Mouse (Mus musculus) MN1 (cell line): Measurements from ENCODE around the gene Bag6.

Experiments
- DNase-seq: peaks from one replicate; pipeline ENCODE4 v3.0.0-alpha.2; 2016; ENCODE audit warnings: low spot score

The Bag6 gene

GRCm38 (mm10) chr17:35134801-35135590, at the start of gene Bag6:
Gene Bag6, plus strand, starts transcription at chr17:35135178.
- DNase-seq: peak; percentile 96

DNA sequence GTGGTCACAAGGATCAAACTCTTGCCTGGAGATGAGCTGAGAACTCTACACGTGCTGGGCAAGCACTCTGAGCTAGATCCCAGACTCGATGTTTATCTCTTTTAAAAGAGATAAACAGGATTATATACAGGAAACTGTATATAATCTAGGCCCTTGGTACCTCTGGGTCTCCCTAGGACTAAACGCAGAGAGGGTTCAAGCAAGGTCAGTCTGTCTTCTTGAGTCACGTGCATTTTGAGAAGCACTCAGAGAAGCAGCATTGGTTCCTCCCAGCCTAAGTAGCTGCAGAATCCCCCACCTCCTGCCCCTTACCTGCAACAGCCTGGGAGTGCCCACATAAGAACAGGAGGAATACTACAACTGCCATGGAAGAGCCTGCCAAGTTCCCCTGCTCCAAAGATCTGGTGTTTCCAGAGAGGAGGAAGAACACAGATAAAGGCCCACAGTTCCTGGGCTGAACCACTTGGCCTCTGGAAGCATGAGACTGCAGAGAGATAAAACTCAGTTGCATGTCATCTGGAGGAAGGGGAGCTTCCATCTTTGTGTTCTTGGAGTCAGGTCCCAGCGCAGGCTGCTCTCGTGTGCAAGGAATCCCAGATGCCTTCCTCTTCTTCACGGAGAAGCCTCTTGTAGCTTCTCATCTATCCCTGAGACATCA, 49.6 kb upstream of the Bag6 start, which contains the start of gene Ly6g6f:
Gene Ly6g6f (minus strand): TSS at position 403 of the 658 bp plus-strand sequence.
- no peak for DNase-seq

GRCm38 (mm10) chr17:35088151-35088550, 46.8 kb upstream of the Bag6 start:
- DNase-seq: no peak

DNA sequence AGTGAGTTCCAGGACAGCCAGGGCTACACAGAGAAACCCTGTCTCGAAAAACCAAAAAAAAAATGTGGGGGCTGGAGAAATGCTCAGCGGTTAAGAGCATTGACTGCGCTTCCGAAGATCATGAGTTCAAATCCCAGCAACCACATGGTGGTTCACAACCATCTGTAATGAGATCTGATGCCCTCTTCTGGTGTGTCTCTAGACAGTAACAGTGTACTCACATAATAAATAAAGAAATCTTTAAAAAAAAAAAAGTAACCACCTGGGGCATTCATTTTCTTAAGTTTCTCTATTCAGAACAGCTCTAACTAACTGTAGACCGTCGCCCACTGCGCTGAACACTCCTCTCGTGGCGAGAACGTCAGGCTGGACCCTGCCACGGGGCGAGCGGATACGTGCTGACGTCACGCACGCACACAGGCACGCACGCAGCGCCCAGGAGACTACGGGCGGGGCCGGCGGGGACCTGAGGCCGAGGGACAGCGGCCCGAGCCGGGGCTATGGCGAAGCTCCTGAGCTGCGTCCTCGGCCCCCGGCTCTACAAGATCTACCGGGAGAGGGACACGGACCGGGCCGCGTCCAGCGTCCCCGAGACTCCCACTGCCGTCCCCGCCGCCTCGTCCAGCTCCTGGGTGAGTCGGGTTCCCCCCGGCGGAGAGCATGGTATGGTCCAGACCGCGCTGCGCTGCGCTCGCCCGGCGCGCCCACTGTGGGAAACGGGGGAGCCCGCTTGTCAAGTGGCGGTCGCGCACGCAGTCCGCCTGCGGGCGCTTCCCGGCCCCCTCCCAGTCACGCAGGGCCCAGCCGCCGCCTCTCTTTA, 45.9 kb upstream of the Bag6 start, which contains the start of gene Abhd16a:
Gene Abhd16a (plus strand): TSS at position 439 of the 820 bp plus-strand sequence.
- DNase-seq: peak; percentile 97

GRCm38 (mm10) chr17:35090166-35090932, 44.6 kb upstream of the Bag6 start:
- DNase-seq: peak; percentile 87

GRCm38 (mm10) chr17:35092403-35093198, 42.4 kb upstream of the Bag6 start:
- peak; percentile 62 for DNase-seq

- no peak for DNase-seq
These were observed 40.3 kb upstream of the Bag6 start for GRCm38 (mm10) chr17:35094475-35095365.

DNA sequence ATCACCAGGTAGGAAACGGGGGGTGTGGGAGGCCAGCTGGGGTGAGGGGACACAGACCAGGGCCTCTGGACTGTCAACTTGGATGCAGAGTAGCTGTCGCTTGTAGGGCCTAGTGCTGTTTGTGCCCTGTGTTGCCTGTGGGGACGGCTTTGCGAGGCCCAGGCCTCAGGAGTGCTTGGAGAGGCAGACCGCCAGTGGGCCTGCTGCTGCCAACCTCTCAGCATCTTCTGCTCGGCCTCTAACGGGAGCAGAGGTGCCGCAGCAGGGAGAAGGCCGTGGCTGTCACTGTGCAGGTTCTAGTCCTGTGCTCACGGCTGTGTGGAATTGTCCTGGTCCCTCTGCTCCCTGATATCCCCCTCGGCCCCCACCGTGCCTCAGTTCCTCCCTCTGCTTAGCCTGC, 38.4 kb upstream of the Bag6 start:
- DNase-seq: no peak

DNA sequence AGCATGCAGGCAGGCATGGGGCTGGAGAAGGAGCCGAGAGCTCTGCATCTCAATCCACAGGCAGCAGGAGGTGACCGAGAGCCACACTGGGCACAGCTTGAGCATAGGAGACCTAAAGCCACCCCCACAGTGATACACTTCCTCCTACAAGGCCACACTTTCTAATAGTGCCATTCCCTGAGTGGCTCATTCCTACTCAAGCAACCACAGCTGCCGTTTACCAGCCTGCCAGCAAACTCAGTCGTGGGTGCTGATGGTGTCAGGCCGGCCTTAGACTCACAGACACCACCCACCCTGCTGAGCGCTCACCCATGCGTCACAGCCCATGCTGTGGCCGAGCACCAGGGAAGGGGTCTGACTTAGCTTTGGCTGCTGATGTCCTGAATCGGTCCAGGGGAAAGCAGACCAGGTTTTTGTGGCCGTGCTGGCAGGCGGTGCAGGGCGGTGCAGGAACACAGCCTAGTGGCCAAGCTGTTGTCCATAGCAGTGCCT, 37.8 kb upstream of the Bag6 start:
- no peak for DNase-seq

DNA sequence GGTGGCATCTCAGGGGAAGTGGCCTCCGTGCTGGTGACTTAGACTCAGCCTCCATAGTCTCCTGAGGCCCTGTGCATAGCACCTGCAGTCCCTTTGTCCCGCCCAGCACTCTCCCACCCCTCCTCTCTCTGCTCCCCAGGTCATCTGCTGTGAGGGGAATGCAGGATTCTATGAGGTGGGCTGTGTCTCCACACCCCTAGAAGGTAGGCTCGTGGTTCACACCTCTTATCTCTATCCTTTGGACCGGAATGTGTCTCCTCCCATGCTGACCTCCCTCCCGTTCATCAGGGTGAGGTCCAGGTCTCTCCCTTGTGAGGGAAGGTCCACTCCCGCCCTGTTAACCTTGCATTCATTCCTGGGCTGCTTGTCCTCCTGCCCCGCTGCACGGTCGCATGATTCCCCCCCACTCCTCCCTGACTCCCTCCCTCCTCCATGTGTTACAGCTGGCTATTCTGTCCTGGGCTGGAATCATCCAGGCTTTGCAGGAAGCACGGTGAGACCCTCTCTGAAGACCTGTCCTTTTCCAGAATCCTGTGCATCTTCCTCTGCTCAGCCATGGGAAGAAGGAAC, 34.7 kb upstream of the Bag6 start:
- no peak for DNase-seq

DNA sequence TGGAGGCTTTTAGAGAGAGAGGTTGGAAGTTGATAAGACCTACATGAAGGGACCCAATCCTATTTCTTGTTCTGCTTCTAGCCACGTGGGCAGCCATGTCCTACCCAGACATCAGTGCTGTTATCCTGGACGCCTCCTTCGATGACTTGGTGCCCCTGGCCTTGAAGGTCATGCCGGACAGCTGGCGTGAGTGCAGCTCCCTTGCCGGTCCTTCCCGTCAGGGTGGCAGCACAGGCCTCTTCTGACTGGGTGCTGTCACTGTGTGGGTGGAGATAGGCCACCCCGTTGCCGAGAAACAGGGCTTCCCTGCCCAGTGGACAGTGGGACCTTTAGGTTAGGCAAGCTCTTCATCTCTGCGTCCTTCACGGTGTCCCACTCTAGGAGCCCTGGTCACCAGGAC, 33.8 kb upstream of the Bag6 start:
- DNase-seq: no peak

DNA sequence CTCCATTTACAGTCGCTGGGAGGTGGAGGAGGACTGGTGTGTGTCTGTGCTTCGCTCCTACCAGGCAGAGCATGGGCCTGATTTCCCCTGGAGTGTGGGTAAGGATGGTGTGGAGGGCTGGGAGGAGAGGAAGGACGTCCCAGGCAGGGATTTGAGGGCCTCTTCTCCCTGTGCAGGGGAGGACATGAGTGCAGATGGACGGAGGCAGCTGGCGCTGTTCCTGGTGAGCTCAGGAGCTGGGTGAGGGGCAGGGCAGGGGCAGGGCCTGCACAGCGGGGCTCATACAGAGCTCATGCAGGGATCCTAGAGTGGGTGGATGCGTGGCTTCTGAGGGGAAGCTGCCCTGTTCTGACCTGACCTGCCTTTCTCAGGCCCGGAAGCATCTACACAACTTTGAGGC, 32.7 kb upstream of the Bag6 start:
- peak; percentile 74 for DNase-seq

DNA sequence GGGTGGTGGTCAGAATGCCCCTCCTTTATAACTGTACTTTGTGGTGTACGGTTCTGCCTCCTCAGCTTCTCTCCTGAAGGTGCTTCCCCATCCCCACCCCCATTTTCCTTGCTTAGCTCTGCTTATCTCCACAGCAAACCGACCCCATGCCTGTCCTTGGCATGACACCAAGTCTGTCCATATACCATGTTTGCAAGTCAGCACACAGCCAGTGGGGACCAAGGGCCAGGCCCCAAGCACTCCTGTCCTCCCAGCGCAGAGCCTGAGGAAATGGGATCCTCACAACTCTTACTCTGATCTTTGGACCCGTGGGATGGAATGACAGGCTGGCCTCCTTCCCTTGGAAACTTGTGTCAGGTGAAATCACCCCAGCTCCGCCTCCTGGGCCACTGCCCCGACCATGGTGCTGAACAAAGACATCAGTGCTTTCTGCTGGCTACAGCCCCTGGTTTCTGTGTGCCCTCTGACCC, 31.7 kb upstream of the Bag6 start:
- no peak for DNase-seq

GRCm38 (mm10) chr17:35104079-35104478, 30.9 kb upstream of the Bag6 start:
- DNase-seq: no peak

GRCm38 (mm10) chr17:35104754-35105153, 30.2 kb upstream of the Bag6 start:
- no peak for DNase-seq

- DNase-seq: no peak
These were observed 29.1 kb upstream of the Bag6 start for GRCm38 (mm10) chr17:35105740-35106389.

- DNase-seq: no peak
These were observed 28.5 kb upstream of the Bag6 start for GRCm38 (mm10) chr17:35106522-35106921.

GRCm38 (mm10) chr17:35108097-35108496, 26.9 kb upstream of the Bag6 start, which contains the start of gene Ly6g5c:
Gene Ly6g5c, plus strand, starts transcription at chr17:35108279.
- no peak for DNase-seq

DNA sequence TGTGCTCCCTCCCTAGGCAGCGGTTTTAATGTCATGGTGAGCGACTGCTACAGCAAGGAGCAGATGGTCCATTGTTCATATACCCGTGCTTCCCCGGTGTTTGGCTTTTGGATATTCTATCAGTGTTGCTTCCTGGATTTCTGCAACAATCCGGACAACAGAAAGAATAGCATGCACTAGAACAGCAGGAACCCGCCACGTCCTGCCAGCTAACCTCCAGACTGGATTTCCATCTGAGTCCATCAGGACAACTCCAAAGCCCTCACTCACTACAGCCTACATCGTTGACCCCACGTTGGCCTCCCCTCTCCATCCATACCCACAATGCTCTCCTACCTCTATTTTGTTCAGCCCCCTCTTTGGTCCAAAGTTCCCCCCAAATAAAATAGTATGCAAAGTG, 23.2 kb upstream of the Bag6 start:
- no peak for DNase-seq
